Mouse (Mus musculus) urinary bladder, adult 2 months (tissue): ENCODE measurements around the gene Eif2a. TPM values are rescaled to one million over a fixed set of nuclear protein-coding genes. Genes with fewer than 3 reads are reported as not detected.

Experiments
- polyA plus RNA-seq: library from polyadenylated mRNA; depleted of rRNA; stranded (reverse); fragments of >200 nt; gene quantifications from 2 replicates; pipeline ENCODE4 v1.2.3, GENCODE M21; 2012; rRNA removed

Gene Eif2a
- polyA plus RNA-seq, 1 experiment: 46.6 TPM

Other genes starting within 250 kb of the Eif2a start
- gene Tsc22d2, start 111.1 kb upstream of the Eif2a start, polyA plus RNA-seq: 14.7 and 17.7 TPM in 2 replicates
- 51.8 and 56.1 TPM in 2 replicates for gene Serp1, start 71 bp downstream of the Eif2a start, polyA plus RNA-seq
- 71.4 and 75.8 TPM in 2 replicates for gene Selenot, start 50.8 kb downstream of the Eif2a start, polyA plus RNA-seq
- 0.09 and 0.12 TPM in 2 replicates for gene Erich6, start 111.4 kb downstream of the Eif2a start, polyA plus RNA-seq
- gene Siah2, start 166.6 kb downstream of the Eif2a start, polyA plus RNA-seq: 9.6 and 9.9 TPM in 2 replicates